Mouse (Mus musculus): ENCODE measurements around the gene Slc4a7.
A peak's percentile ranks its signal among the peaks of the same experiment; 100 is the strongest.
"Not testable (repeated sequence)": the region's sequence is repeated elsewhere in the genome, so short reads cannot be mapped to it uniquely, and the experiment has no call there.

Slc4a7 gene

GRCm38 (mm10) chr14:14800332-14800731, 98.3 kb downstream of the Slc4a7 start:
- no peak for DNase-seq (ENCODE audit: extremely low spot score)

- DNase-seq (ENCODE audit: extremely low spot score) = no peak
Measured at GRCm38 (mm10) chr14:14800810-14801209, 98.7 kb downstream of the Slc4a7 start.

GRCm38 (mm10) chr14:14803115-14803514, 101.0 kb downstream of the Slc4a7 start, which contains the start of gene Nek10:
Nek10 (plus strand) TSS chr14:14803415.
- DNase-seq (ENCODE audit: extremely low spot score) = not testable (repeated sequence)

GRCm38 (mm10) chr14:14803921-14804517, 101.9 kb downstream of the Slc4a7 start:
- peak; percentile 34 for DNase-seq (ENCODE audit: extremely low spot score)

GRCm38 (mm10) chr14:14804518-14805212, 102.6 kb downstream of the Slc4a7 start:
- no peak for DNase-seq (ENCODE audit: extremely low spot score)

- no peak for DNase-seq (ENCODE audit: extremely low spot score)
Measured at GRCm38 (mm10) chr14:14832520-14833240, 130.6 kb downstream of the Slc4a7 start.

GRCm38 (mm10) chr14:14833498-14833897, 131.4 kb downstream of the Slc4a7 start:
- DNase-seq (ENCODE audit: extremely low spot score) = no peak

- DNase-seq (ENCODE audit: extremely low spot score) = no peak
Measured at GRCm38 (mm10) chr14:14834266-14834665, 132.2 kb downstream of the Slc4a7 start.

- no peak for DNase-seq (ENCODE audit: extremely low spot score)
Measured at GRCm38 (mm10) chr14:14837627-14838026, 135.5 kb downstream of the Slc4a7 start.

GRCm38 (mm10) chr14:14838109-14838508, 136.0 kb downstream of the Slc4a7 start:
- no peak for DNase-seq (ENCODE audit: extremely low spot score)

GRCm38 (mm10) chr14:14842734-14843530, 140.9 kb downstream of the Slc4a7 start:
- no peak for DNase-seq (ENCODE audit: extremely low spot score)

Data from embryo, embryonic 9.5 days (tissue).